Mouse (Mus musculus): Measurements from ENCODE around the gene Smim17.
"Not testable (repeated sequence)": the region's sequence is repeated elsewhere in the genome, so short reads cannot be mapped to it uniquely, and the experiment has no call there.

Smim17 gene

GRCm38 (mm10) chr7:6397996-6398975 lies at the start of gene Smim17:
TSS of gene Smim17 (plus strand) at chr7:6398715.
- DNase-seq (ENCODE audit: low read depth, low spot score): peak; percentile 15

- DNase-seq (ENCODE audit: low read depth, low spot score): no peak
Observed at GRCm38 (mm10) chr7:6358121-6358520, 40.4 kb upstream of the Smim17 start.

GRCm38 (mm10) chr7:6358937-6359590 lies 39.5 kb upstream of the Smim17 start:
- DNase-seq (ENCODE audit: low read depth, low spot score): peak; percentile 68

- DNase-seq (ENCODE audit: low read depth, low spot score): no peak
Observed at GRCm38 (mm10) chr7:6360477-6361060, 37.9 kb upstream of the Smim17 start.

DNA sequence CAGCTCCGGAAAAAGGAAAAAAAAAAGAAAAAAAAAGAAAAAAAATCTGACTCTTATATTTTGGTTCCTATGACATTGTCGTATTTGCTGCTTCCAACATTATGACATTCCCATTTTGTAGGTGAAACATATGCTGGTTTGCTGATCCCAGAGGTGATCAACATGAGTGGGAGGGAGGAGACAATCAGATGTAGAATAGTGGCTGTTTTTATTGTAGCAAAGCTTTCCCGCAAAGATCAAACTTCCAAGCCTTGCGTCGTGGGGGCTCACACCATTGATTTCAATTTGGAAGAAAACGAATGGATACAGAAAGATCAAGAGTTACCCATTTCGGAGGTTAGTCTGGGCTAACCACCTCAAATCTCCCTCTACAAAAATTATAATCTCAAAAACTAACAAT lies 36.8 kb upstream of the Smim17 start:
- no peak for DNase-seq (ENCODE audit: low read depth, low spot score)

- peak; percentile 99 for DNase-seq (ENCODE audit: low read depth, low spot score)
Observed at GRCm38 (mm10) chr7:6362268-6363046, 36.1 kb upstream of the Smim17 start.

DNA sequence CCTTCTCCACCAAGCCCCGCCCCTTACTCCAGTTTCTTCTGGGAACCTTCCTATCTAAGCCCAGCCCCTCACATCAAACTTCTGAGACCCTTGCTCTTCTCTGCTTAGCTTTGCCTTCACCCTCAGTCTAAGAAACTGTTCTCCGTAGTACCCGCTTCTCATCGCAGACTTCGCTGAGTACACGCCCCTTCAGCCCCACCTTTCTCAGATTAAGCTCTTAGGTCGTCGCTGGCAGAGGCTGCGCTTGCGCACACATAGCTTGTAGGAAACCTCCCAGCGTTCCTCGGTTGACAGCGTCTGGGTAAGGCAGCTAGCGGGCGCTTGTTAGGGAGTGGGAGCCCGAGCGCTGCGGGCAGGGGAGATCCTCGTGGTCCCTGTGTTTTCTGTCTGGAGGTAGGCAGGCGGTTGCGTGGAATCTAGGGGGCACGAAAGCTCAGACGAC lies 35.4 kb upstream of the Smim17 start, which contains the start of gene Zfp78:
Gene Zfp78 (plus strand): TSS at position 234 of the 442 bp plus-strand sequence.
- DNase-seq (ENCODE audit: low read depth, low spot score): peak; percentile 92

GRCm38 (mm10) chr7:6364761-6365160 lies 33.8 kb upstream of the Smim17 start:
- no peak for DNase-seq (ENCODE audit: low read depth, low spot score)

GRCm38 (mm10) chr7:6367185-6367584 lies 31.3 kb upstream of the Smim17 start:
- no peak for DNase-seq (ENCODE audit: low read depth, low spot score)

DNA sequence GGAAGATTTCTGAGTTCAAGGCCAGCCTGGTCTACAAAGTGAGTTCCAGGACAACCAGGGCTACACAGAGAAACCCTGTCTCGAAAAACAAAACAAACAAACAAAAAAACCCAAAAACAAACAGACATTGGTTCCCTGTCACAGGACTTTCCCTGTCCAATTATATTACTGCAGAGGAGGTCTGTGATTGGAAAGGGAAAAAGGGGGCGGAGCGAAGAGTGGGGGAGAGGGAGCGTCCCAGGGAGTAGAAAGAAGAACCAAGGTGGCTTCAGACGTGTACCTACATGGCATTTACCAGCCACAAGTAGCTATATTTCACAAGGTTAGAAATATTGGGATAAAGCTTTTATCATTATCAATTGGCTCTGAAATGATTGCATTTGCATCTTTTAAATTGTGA lies 30.4 kb upstream of the Smim17 start:
- DNase-seq (ENCODE audit: low read depth, low spot score): not testable (repeated sequence)

DNA sequence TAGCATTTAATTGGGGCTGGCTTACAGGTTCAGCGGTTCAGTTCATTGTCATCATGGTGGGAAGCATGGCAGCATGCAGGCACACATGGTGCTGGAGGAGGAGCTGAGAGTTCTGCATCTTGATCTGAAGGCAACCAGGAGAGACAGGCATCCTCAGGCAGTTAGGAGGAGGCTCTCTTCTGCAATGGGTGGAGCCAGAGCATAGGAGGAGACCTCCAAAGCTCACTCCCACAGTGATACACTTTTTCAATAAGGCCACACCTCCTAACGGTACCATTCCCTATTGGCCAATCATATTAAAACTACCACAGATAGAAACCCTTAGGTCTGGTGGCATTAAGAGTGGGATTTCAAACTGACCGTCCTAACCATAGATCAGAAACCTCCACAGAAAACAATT lies 29.1 kb upstream of the Smim17 start:
- no peak for DNase-seq (ENCODE audit: low read depth, low spot score)

DNA sequence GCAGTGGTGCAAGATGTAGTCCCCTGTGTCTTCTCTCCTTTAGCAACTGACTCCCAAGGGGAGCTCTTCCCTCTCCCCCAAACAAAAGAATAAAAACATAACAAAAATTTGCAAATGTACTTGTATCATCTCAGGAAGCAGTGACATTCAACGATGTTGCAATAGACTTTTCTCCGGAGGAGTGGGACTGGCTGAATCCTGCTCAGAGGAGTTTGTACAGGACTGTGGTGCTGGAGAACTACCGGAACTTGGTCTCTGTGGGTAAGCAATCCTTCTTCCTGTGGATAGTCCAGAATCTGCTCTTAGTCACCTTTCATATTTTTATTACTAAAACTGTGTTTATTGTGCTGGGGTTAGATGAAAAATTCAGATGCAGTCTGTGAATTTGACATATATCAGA lies 25.5 kb upstream of the Smim17 start:
- DNase-seq (ENCODE audit: low read depth, low spot score): no peak

DNA sequence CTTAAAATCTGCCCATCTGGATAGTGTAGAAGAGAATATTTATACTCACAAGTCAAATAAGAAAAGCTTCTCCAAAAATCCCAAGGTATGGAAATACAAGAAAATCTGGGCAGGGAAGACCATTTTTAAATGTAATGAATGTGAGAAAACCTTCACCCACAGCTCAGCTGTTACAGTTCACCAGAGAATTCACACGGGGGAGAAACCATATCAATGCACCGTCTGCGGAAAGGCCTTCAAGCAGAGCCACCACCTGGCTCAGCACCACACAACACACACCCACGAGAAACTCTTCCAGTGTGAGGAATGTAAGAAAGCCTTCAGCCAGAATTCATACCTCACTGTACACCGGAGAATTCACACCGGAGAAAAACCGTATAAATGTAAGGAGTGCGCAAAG lies 20.1 kb upstream of the Smim17 start:
- no peak for DNase-seq (ENCODE audit: low read depth, low spot score)

GRCm38 (mm10) chr7:6381431-6381830 lies 17.1 kb upstream of the Smim17 start:
- DNase-seq (ENCODE audit: low read depth, low spot score): no peak

DNA sequence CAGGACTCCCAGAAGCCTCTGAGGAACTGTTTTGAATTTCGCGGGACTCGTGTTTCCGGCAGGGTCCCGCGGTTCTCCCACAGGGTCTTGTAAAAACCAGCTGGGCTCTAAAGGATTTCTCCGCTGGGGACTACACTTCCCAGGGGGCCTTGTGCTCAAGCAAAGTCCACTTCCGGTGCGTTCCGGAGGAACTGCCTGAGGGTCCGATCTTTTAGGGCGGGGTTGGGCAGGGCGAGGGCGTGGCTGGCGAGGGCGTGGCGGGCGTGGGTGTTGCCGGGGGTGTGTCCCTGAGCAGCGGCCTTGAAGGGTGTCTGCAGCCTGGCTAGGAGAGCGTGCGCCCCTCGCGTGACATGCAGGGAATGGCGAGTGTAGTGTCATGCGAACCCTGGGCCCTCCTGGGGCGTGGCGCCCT lies 15.5 kb upstream of the Smim17 start, which contains the start of gene Zfp28:
Gene Zfp28 (plus strand): TSS at position 252 of the 412 bp plus-strand sequence.
- peak; percentile 82 for DNase-seq (ENCODE audit: low read depth, low spot score)

GRCm38 (mm10) chr7:6384011-6384410 lies 14.5 kb upstream of the Smim17 start:
- no peak for DNase-seq (ENCODE audit: low read depth, low spot score)

DNA sequence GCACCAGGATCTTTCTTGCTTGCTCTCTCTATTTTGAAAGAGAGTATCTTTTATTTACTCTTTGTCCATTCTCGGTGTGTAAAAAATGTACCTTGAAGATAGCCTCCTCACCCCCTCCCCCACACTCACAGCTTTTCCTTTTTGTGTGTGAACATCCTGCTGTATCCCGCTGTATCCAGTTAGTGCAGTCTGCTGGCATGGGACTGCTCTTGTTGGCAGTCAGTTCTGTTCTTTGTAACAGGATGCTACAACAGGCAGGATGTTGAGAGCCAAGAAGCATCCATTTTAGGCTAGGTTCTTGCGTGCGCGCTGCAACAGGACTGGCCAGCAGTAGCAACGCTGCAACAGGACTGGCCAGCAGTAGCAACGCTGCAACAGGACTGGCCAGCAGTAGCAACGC lies 11.5 kb upstream of the Smim17 start:
- DNase-seq (ENCODE audit: low read depth, low spot score): peak; percentile 12

- no peak for DNase-seq (ENCODE audit: low read depth, low spot score)
Observed at GRCm38 (mm10) chr7:6388971-6389370, 9.5 kb upstream of the Smim17 start.

DNA sequence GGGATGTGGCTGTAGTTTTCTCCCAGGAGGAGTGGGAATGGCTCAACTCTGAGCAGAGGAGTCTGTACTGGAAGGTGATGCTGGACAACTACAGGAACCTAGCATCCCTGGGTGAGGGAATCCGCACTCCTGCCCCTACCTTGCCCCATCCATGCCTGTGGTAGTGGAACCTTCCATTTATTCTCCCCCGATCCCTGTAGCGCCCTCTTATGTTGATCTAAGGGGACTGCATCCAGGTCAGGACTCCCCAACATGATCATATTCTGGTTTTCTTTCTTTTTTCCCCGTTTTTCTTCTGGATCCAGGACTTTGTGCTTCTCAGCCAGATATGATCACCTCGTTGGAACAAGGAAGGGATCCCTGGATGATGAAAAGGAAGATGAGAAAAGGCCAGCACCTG lies 9.1 kb upstream of the Smim17 start:
- DNase-seq (ENCODE audit: low read depth, low spot score): no peak

DNA sequence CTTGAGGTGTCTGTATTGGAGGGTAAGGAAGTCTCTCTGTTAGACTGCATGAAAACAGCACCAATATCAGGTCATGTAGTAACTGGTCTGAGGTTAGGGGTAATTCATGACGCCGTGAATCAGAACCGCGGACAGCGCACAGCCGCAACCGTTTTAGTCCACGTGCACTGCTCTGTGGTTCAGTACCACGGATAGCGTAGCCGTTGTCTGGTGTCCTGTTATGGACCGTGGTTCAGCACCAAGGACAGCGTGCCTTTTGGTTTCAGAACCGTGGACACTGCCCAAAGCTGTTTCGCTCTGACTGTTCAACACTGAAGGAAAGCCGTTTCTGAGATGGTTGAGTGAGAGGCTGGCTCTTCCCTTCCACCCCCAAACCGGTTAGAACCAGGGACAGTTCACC lies 11.5 kb downstream of the Smim17 start, which contains the start of gene Gm20715:
Gene Gm20715 (plus strand): TSS at position 235 of the 400 bp plus-strand sequence.
- DNase-seq (ENCODE audit: low read depth, low spot score): peak; percentile 92

Data from skeletal muscle tissue, adult 2 months (tissue).